Mouse (Mus musculus) Patski (cell line): ENCODE data around the gene Crim1. TPM values are rescaled to one million over a fixed set of nuclear protein-coding genes. Genes with fewer than 3 reads are reported as not detected.
A peak's percentile ranks its signal among the peaks of the same experiment; 100 is the strongest.

ENCODE experiments used
- ATAC-seq: fragments of 100-300 bp; one replicate; pipeline ENCODE4 v1.8.0; 2021
- CTCF ChIA-PET: fragments of 350-600 bp; sonication (Branson Sonifier 250); formaldehyde crosslinking; loops from one replicate; lab custom pipeline; 2022; ENCODE audit warnings: inconsistent platforms; lab: Charles Lee
- POLR2A ChIA-PET: fragments of 350-600 bp; sonication (Branson Sonifier 250); formaldehyde crosslinking; loops from one replicate; lab custom pipeline; 2022; ENCODE audit warnings: antibody characterized with exemption, inconsistent platforms; lab: Charles Lee
- DNase-seq: peaks from one replicate; pipeline ENCODE4 v3.0.0-alpha.2; 2011; ENCODE audit warnings: low read depth, low spot score
- H3K27me3 ChIP-seq: fragments of 371-371 bp; one replicate; pipeline ENCODE4 v1.5.1; 2021
- CTCF ChIP-seq: fragments of 100-300 bp; IDR thresholded peaks from one replicate; pipeline ENCODE4 v1.5.1; 2021
- in situ Hi-C: fragments of 300-500 bp; cut with MboI; formaldehyde crosslinking; loops from 3 replicates; pipeline ENCODE4 v1.11.1; 2018; ENCODE audit warnings: low pct_unique_long_range_greater_than_20kb, mixed read lengths
- polyA plus RNA-seq: library from polyadenylated mRNA; unstranded; gene quantifications from one replicate; pipeline ENCODE4 v1.2.3, GENCODE M21; 2021

Crim1 gene
- 243 TPM for polyA plus RNA-seq

DNA sequence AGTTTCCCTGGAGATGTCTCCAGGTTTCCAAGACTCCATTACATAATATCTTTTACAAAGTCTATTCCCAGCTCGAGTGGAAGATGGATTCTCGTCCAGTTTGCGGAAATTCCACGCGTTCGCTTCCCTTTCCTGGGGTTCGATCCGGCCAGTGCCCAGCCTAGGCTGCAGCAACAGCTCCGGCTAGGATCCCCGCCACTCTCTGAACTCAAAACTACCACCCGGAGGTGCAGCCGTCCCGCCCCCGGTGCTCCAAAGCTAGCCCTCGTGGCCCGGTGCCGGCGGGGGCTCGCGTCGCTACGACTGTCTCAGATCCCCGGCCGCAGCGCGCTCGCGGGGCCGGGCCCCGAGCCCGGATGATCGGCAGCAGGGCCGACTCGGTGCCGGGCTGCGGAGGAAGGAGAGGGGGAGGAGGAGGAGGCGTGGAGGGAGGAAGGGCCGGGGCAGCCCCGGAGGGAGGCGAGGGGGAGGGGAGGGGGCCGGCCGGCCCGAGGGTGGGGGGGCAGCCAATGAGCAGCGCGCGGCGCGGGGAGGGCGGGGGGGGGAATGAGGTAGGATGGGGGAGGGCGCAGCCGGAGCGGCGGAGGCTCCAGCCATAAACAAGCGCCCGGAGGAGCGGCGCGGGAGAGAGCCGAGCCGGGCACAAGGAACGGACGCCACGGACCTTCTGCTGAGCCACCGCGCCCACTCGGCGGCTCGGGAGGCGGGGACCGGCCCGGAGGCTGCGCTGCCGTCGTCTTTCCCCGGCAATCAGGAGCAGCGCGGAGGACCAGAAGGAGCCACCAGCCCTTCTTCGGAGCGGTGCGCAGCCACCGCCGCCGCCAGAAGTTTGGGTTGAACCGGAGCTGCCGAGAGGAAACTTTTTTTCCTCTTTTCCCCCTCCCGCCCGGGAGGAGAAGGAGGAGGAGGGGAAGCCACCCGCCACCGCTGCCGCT lies at the start of gene Crim1:
Crim1 (plus strand) TSS at position 623 of the 935 bp plus-strand sequence.
- ChIA-PET POLR2A (interaction anchor here (0.9 to 1.2 kb wide), 4 partner anchors 48 to 202 kb away, joined by 3 to 4 read pairs (median 3); no protein-coding TSS in a partner anchor), CTCF (interaction anchor here (1.1 to 1.6 kb wide), 5 partner anchors 92 to 265 kb away, joined by 3 to 5 read pairs (median 4); no protein-coding TSS in a partner anchor)
- no peak for TF ChIP-seq CTCF
- no peaks in the 10 kb centered on the region for H3K27me3 ChIP-seq
- DNase-seq (no peak), ATAC-seq (peak; percentile 65)
- in situ Hi-C loops = loop anchor here (5.0 to 10.0 kb wide), 4 partner anchors 42 to 385 kb away; no protein-coding TSS in a partner anchor

- ChIA-PET CTCF (no interaction called here), POLR2A (no interaction called here)
- no peak for ATAC-seq
- in situ Hi-C loops = no loop called here
- no peak for DNase-seq
- H3K27me3 ChIP-seq = peaks cover 29% of the 10 kb centered on the region
- TF ChIP-seq CTCF = no peak
Observed at GRCm38 (mm10) chr17:78151479-78152282, 48.4 kb upstream of the Crim1 start.

GRCm38 (mm10) chr17:78163278-78163677 lies 36.8 kb upstream of the Crim1 start:
- in situ Hi-C loops = no loop called here
- no peaks in the 10 kb centered on the region for H3K27me3 ChIP-seq
- CTCF ChIA-PET = interaction anchor here (0.7 to 1.5 kb wide), 6 partner anchors 9 to 23 kb away, joined by 3 to 8 read pairs (median 4); no protein-coding TSS in a partner anchor
- no peak for DNase-seq
- TF ChIP-seq CTCF = peak; percentile 78
- POLR2A ChIA-PET = no interaction called here
- ATAC-seq = peak; percentile 39

GRCm38 (mm10) chr17:78163724-78164236 lies 36.3 kb upstream of the Crim1 start:
- no peak for TF ChIP-seq CTCF
- ATAC-seq (no peak), DNase-seq (no peak)
- no peaks in the 10 kb centered on the region for H3K27me3 ChIP-seq
- ChIA-PET POLR2A (no interaction called here), CTCF (interaction anchor here (1.2 to 1.5 kb wide), 4 partner anchors 9 to 18 kb away, joined by 4 to 8 read pairs (median 6); no protein-coding TSS in a partner anchor)
- in situ Hi-C loops = no loop called here

GRCm38 (mm10) chr17:78165855-78166254 lies 34.2 kb upstream of the Crim1 start:
- CTCF ChIA-PET = no interaction called here
- H3K27me3 ChIP-seq = peaks cover 4% of the 10 kb centered on the region
- POLR2A ChIA-PET = no interaction called here
- ATAC-seq (no peak), DNase-seq (no peak)
- in situ Hi-C loops = no loop called here
- no peak for TF ChIP-seq CTCF

DNA sequence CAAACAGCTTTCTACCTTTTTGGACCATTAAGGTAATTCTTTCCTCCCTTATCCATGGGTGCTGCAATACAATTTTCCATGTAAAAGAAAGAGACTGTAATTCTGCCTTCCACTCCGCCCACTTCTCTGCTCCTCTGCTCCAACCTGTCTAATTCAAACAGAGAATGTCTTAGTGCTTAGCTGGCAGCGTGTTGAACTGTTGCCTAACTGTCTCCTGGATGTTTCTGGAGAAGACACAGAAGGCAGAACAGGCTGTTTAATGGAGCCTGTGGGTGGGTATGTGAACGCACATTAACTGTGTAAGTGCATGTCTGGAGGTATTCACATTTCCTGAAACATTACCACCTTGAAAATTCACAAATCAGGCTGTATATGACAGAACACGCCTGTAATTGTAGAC lies 33.5 kb upstream of the Crim1 start:
- POLR2A ChIA-PET = interaction anchor here (0.6 kb wide), 1 partner anchor 83 kb away, joined by 3 read pairs; no protein-coding TSS in a partner anchor
- no peak for TF ChIP-seq CTCF
- H3K27me3 ChIP-seq = peaks cover 6% of the 10 kb centered on the region
- ATAC-seq (no peak), DNase-seq (no peak)
- CTCF ChIA-PET = no interaction called here
- in situ Hi-C loops = no loop called here

DNA sequence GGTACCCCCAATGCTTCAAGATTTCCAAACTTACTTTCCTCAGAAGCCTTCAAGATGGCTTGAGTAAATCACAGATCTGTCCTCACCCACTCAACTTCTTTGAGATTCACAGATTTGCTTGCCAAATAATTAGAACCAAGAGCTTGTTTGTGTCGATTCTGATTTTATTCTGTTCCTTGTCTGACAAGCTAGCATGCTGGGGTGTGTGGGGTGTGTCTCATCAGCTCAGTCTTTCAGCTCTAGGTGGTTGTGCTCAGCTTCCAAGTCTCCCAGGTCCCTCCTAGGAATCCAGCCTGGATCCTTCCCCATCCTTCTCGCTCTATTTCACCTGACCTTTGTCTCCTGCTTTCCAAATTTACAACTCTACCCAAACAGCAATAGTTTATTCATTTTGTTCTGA lies 27.7 kb upstream of the Crim1 start:
- ChIA-PET CTCF (interaction anchor here (1.2 kb wide), 1 partner anchor 9 kb away, joined by 6 read pairs; no protein-coding TSS in a partner anchor), POLR2A (no interaction called here)
- no peak for DNase-seq
- H3K27me3 ChIP-seq = peaks cover 11% of the 10 kb centered on the region
- in situ Hi-C loops = no loop called here
- no peak for TF ChIP-seq CTCF
- ATAC-seq = no peak

GRCm38 (mm10) chr17:78180766-78181165 lies 19.3 kb upstream of the Crim1 start:
- ATAC-seq = no peak
- POLR2A ChIA-PET = no interaction called here

DNA sequence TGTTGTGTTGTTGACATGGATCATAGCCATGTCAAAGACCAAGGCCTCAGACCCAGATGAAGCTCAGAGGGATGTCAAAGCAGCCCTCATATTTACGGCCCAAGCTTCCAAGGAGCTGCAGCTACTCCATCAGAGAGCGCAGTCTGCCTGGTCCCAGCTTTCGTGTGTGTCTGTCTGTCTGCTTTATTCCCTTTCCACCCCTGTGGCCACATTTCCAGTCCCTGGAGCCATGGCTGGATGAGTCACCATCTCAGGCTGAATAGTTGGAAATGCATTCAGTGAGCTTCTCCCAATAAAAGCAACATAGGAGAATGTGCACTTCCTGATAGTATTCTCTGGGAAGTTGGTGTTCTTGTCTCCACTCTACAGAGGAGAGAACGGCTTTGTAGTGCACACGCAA lies 3.9 kb upstream of the Crim1 start:
- H3K27me3 ChIP-seq = no peaks in the 10 kb centered on the region
- in situ Hi-C loops = loop anchor here (5.0 to 10.0 kb wide), 3 partner anchors 101 to 389 kb away; no protein-coding TSS in a partner anchor
- ChIA-PET CTCF (interaction anchor here (0.8 to 2.3 kb wide), 6 partner anchors 14 to 259 kb away, joined by 3 to 10 read pairs (median 3); no protein-coding TSS in a partner anchor), POLR2A (no interaction called here)
- no peak for TF ChIP-seq CTCF
- ATAC-seq (no peak), DNase-seq (no peak)

More at GRCm38 (mm10) chr17:78180766-78181165, 19.3 kb upstream of the Crim1 start:
- H3K27me3 ChIP-seq = peaks cover 16% of the 10 kb centered on the region
- in situ Hi-C loops = no loop called here
- no peak for DNase-seq
- CTCF ChIA-PET = no interaction called here
- no peak for TF ChIP-seq CTCF
